Mouse (Mus musculus): ENCODE results near the gene Rbl2.
A peak's percentile ranks its signal among the peaks of the same experiment; 100 is the strongest.

Gene Rbl2

GRCm38 (mm10) chr8:91170152-91170551 is 100.3 kb downstream of the Rbl2 start:
- no peak for DNase-seq (ENCODE audit: low spot score)

GRCm38 (mm10) chr8:91170914-91171313 is 101.1 kb downstream of the Rbl2 start:
- DNase-seq (ENCODE audit: low spot score): peak; percentile 50

GRCm38 (mm10) chr8:91171605-91172004 is 101.7 kb downstream of the Rbl2 start:
- DNase-seq (ENCODE audit: low spot score): peak; percentile 23
